Mouse (Mus musculus): Measurements from ENCODE around the gene Hrc.

Hrc gene

GRCm38 (mm10) chr7:45335056-45335455 is at the start of gene Hrc:
Gene Hrc (plus strand): TSS chr7:45335290.
- DNase-seq: no peak

DNA sequence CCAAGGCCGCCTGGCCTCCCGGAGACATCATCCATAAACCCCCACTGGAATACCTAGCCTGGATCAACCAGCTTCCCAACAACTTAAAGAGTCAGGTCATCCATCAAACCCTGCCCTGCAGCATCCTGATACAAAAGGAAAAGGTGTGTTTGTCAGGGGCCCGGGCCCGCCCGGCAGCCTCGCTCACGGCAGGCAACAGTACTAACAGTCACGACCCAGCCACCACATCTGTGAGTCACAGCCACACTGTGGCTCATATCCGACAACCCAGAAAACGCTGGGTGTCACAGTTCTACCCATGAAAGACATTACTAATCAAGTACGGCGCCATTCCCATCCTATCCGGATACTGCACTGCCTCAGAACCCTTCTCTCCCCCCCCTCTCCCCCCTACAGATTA is 48.6 kb upstream of the Hrc start:
- no peak for DNase-seq

- no peak for DNase-seq
Measured at GRCm38 (mm10) chr7:45296626-45297025, 38.5 kb upstream of the Hrc start.

- DNase-seq: no peak
Measured at GRCm38 (mm10) chr7:45297563-45297962, 37.5 kb upstream of the Hrc start.

GRCm38 (mm10) chr7:45299752-45300151 is 35.3 kb upstream of the Hrc start:
- DNase-seq: peak; percentile 40

GRCm38 (mm10) chr7:45300270-45300669 is 34.8 kb upstream of the Hrc start:
- DNase-seq: peak; percentile 46

DNA sequence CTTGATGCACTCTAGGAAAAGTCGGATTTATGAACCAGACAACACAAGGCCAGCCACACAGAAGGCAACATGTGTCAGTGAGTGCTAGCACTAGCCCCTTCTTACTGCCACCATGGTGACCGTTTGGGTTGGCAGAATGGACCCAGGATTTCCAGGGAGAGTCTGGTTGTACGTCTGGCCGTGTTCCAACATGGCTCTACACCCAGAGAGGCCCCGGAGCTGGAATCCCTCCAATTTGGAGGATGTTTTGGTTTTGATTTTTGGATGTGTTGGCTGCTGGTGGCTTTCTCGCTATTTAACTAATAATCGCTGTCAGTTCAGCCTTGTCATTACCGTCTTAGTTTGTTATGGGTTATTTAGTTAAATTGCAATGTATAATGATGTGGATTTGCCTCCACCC is 32.5 kb upstream of the Hrc start:
- no peak for DNase-seq

- DNase-seq: no peak
Measured at GRCm38 (mm10) chr7:45304869-45305268, 30.2 kb upstream of the Hrc start.

DNA sequence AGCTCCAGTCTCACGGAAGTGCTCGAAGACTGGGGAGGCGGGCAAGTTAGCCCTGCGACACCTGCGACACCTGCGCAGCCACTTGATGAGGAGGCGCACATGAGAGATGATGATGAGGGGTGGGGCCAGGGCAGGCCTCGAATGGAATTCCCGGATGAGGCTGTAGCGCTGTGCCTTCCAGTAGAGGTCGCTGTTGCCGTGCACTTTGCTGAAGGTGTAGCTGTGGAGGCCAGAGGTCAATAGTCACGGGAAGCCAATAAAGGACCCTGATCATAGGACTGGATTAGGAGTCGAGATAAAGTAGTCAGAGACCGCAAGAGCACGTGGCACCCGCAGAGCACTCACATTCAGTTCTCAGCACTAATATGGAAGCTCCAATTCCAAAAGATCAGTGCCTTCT is 29.8 kb upstream of the Hrc start:
- DNase-seq: peak; percentile 43

DNA sequence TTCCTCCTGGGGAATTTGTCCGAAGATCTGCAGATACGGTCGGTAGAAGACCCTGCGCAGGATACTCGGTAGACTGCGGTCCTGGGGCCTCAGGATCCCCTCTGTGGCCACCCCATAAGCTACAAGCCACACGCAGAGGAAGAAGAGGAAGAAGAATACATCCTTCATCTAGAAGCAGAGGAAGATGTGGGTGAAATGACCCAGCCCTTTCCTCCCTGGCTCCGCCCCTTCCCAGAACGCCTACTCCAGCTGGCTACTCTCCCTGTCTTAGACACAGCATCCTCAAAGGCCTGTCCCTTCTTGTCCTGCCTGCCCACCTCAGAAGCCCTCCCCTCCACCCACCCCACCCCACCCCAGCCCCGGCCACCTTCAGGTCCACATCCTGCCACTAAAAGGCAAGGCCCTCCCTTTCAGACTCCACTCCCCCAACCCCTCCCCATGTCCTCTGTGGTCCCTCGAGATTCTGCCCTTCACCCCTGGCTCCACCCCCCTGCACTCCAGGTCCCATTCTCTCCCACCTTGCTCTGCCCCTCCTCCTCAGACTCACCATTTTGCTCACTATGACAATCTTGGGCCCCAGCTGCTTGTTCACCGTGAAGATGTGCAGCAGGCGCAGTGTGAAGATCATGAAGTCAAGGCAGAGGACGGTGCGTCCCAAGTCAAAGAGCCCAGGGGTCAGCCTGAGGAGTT is 26.4 kb upstream of the Hrc start:
- DNase-seq: peak; percentile 14

- DNase-seq: peak; percentile 45
Measured at GRCm38 (mm10) chr7:45309455-45309854, 25.6 kb upstream of the Hrc start.

GRCm38 (mm10) chr7:45312023-45312422 is 23.1 kb upstream of the Hrc start:
- no peak for DNase-seq

GRCm38 (mm10) chr7:45312686-45313453 is 22.2 kb upstream of the Hrc start:
- no peak for DNase-seq

DNA sequence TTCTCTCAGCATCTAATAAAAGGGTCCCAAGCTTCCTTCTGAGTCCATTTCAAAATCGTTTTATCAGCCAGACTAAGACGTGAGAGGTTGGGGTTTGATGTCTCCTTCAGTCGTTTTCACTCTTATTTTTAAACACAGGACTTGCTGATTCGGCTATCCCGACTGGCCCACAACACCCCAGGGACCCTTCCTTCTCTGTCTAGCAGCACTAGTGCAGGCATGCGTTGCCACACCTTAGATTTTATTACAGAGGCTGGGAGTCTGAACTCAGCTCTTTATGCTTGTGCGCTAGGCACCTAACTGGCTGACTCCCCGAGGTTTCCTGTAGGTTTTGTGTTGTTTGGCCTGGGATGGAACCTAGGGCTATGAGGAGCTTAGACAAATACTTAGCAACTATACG is 21.6 kb upstream of the Hrc start:
- DNase-seq: no peak

DNA sequence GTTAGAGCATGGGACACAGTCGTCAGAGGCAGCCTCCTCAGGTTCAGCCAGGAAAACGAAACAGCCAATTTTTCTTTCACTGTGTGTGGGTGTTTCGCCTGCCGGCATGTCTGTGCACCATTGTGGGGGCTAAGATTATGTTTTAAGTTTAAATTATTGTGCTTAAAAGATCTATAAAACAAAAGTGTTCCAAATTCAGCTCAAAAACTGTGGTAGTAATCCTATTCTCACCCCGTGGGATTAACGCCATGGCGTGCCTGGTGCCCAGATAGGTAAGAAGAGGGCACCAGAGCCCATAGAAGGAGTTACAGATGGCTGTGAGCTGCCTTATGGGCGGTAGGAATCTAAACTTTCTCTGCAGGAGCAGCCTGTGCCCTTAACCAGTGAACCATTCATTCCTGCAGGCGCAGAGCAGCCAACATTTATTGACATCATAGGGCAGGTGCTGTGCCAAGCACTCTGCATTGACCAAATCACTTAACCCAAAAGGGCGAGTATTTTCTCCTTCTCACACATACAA is 19.8 kb upstream of the Hrc start:
- DNase-seq: no peak

DNA sequence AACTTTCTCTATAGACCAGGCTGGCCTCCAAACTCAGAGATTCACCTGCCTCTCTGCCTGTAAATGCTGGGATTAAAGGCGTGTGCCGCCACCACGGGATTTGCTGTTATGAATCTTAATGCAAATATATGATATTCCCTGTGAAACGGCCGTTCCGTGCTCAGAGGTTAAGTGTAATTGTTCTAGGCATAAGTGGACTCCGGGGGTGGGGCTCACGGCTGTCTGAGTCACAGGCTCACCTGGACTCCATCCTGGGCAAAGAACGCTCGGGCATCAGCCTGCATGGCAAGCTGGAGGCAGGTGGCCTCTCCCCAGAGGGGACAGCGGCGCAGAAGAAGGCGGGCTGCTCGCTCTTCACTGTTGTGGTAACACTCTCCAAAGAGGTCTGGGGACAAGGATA is 18.6 kb upstream of the Hrc start:
- no peak for DNase-seq

DNA sequence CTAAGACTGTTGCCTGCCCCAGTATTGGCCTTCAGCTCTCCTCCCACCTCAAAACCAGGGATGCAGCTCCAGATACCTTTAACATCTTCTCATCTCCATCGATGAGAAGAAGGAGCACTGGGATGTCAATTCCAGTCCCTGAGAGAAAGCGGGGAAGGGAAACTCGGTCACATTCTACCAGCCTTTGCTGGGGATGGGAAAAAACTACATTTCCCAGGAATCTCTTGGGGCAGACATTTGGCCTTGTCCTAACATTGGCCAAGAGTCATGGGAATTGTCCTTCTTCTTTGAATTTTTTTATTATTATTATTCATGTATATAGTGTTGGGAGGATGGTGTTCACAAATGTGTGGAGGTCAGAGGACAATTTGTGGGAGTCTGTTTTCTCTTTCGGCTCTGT is 12.8 kb upstream of the Hrc start:
- DNase-seq: no peak

GRCm38 (mm10) chr7:45323069-45323468 is 12.0 kb upstream of the Hrc start:
- no peak for DNase-seq

DNA sequence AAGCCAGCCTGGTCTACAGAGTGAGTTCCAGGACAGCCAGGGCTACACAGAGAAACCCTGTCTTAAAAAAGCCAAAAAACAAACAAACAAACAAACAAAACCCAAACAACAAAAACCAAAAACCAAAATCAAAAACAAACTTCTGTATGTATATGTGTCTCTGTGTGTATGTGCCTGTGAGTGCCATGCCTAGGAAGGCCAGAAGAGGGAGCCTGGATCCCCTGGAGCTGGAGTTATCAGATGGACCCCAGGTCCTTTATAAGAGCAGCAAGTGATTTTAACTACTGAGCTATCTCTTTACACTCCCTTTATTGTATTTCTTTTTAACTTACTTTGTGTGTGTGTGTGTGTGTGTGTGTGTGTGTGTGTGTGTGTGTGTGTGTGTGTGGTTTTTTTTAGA is 9.3 kb upstream of the Hrc start:
- DNase-seq: no peak

DNA sequence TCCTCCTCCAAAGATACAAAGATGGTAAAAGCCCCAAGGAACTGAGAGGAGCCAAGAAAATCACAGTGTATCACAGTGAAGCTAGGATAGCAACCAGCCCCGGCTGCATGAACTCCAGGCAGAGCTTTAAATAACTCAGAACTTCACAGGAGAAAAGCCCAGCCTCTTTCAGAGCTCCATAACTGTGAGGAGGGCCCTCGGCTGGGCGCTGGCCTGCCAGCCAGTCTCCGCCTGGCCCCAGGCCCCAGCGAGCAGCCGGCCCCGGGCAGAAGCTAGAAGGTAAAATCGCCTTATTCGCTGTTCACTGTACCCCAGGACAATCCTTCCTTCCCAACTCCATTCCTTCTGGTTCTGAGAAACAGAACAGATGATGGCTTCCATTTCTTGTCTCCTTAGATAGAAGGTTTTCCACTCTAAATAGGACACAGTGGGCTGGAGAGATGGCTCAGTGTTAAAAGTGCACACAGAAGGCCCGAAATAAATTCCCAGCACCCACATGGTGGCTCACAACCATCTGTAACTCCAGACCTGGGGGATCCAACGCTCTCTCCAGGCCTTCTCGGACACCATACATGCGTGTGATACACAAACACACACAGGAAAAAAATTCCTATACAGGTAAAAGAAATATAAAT is 6.1 kb upstream of the Hrc start:
- DNase-seq: no peak

DNA sequence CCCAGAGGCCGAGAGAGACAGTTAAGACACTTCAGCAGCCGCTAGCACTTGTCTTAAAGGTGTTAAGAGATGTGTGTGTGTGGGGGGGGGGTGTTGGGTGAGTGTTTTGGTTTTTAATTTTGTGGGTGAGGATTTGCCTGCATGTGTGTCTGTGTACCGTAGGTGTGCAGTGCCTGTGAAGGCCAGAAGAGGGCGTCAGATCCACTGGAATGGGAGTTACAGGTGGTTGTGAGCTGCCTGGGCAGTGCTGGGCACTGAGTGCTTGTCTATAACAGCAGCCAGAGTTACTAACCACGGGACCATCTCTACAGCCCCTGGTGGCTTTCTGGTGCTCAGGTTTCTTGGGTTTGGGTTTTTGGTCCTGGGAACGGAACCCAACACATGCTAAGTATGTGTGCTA is 3.6 kb upstream of the Hrc start:
- no peak for DNase-seq

DNA sequence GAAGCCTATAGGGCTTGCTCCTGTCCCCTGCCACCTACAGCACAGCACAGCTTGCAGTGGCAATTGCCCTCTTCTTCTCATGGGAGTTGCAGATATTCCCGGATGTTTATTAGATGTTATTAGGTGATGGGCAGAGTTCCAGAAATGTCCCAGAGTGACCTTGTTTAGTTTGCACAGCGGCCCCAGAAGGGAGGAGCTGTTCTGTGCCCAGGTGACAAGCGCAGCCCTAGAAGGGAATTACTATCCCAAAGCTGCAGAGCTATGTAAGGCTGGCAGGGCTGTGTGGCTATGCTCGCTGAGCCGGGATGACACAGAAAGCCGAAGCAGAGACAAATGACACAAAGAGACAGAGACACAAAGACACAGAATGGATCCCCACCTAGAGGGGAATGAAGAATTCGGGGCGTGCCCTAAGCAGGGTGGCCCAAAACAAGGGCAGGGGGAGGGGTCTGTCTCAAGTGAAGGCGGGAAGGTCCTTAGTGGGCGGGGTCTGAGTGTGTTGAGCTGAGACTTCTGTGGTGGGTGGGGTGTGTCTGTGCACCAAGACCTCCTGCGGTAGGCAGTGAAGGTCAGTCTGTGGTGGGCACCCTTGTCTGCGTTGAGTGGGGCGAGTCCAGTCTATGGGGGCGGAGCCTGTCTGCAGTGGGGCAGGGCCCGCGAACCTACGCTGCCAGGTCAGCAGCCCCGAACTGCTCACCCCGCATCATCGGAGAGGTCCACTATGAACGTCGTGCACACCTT is 2.2 kb upstream of the Hrc start:
- DNase-seq: peak; percentile 67

- DNase-seq: peak; percentile 89
Measured at GRCm38 (mm10) chr7:45333431-45333982, 1.6 kb upstream of the Hrc start, which contains the start of gene Trpm4. Gene Trpm4 (minus strand): TSS chr7:45333780.
